Mouse (Mus musculus) spleen, postnatal 36 days (tissue): ENCODE results near the gene Rasgef1c.

Experiments
- DNase-seq, 2 experiments: peaks; one replicate each; pipeline ENCODE4 v3.0.0; 2022; ENCODE audit warnings: low spot score in 2 of 2, mixed read lengths in 1 of 2

Rasgef1c gene

GRCm38 (mm10) chr11:49901659-49902458 lies at the start of gene Rasgef1c:
Rasgef1c (plus strand) TSS chr11:49901835.
- DNase-seq = peak in 1 of 2 experiments; percentile 26

DNA sequence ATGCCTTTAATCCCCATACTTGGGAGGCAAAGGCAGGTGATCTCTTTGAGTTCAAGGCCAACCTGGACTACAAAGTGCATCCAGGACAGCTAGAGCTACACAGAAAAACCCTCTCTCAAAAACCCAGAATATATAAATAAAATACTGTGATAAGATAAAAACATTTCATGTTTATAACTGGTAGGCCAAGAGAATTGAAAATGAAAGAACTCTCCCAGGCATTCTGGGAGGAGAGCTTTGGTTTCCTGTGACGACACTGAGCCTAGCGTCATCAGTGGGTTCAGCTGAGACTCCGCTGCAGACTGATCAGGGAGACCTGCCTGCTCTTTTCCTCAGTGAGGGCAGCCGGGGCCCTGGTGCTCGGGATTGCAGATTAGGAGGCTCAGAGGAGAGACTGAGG lies 46.5 kb upstream of the Rasgef1c start:
- no peak for DNase-seq

- no peak for DNase-seq
These were observed 40.5 kb upstream of the Rasgef1c start for GRCm38 (mm10) chr11:49861139-49861538.

- no peak for DNase-seq
These were observed 37.7 kb upstream of the Rasgef1c start for GRCm38 (mm10) chr11:49863926-49864325.

GRCm38 (mm10) chr11:49867320-49867719 lies 34.3 kb upstream of the Rasgef1c start:
- DNase-seq = no peak

DNA sequence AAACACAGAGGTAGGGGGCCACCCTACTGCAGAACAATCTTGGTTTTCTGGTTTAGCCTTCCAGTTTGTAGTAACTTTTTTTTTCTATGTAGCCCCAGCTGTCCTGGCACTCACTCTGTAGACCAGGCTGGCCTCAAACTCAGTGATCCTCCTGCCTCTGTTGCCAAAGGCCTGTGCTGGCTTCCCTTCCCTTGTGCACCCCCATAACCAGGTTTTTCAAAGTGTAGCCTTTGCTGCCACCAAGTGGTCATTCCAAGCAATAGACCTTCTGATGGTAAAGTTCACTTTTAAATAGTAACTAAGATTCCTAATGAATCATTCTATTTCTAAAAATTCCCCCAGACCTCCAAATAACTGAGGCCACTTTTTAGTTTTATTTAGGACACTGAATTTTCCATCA lies 31.9 kb upstream of the Rasgef1c start:
- peak; percentile 30 to 55 for DNase-seq

DNA sequence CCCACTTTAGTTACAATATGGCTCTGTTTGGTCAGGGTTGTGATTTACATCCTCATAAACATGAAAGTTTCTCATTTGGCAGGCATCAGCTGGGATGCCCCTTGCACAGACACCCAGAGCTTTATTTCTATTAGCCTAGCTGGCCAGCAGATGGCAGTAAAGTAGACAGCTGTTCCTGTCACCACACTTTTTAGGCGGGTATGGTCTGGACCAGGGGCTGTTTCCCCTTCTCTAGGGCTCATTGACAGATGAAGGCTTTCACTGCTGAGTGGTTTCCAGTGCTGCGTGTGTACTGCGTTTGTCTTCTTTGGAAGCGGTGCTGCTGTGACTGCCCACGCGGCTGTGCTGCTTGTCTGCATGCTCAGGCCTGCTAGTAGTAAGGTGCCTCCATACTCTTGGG lies 29.7 kb upstream of the Rasgef1c start:
- DNase-seq = peak; percentile 22 to 32

DNA sequence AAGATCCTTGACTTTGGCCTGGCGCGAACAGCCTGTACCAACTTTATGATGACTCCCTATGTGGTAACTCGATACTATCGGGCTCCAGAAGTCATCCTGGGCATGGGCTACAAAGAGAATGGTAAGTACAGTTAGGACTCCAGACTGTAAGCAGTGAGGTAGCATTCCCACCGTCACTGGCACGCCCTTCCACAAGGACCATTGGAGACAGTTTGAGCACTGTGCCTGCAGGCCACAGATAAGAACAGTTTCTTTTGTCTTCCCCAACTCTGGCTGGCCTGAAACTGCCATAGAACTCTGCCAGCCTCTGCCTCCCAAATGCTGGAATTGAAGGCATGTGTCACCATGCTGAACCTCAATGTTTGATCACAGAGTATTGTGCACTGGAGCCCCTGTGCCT lies 28.9 kb upstream of the Rasgef1c start:
- peak in 1 of 2 experiments; percentile 10 for DNase-seq

GRCm38 (mm10) chr11:49876948-49877817 lies 24.5 kb upstream of the Rasgef1c start:
- DNase-seq = no peak

DNA sequence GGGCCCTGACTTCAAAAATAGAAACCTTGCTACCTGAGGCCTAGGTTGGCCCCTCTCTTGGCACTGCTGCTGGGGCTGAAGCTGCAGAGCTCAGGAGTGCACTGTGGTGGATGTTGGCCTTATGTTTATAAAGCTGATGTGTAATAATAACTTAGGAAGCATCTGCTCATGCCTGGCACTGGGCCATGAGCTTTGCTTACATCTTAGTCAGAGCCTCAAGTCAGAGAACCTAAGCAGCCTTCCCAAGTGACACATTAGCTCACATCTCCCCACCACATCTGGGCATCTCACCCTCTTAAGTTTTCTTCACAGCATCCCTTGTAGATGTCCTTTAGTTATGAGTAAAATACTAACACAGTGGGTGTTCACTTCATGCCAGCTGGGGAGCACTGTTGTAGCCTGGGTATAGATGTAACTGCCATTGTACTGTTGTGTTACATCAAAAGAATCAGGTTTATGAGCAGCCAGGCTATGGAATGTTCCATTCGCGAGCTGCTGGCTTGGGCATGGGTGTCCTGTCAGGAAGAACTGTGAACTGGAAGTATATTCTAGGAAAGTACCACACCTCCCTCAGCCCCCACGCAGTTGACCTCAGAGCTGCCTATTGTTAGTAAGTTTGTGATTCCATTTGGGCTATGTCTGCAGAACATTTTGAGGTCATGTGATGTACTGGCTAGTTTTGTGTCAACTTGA lies 21.5 kb upstream of the Rasgef1c start:
- DNase-seq = no peak

- DNase-seq = no peak
These were observed 18.2 kb upstream of the Rasgef1c start for GRCm38 (mm10) chr11:49883394-49883793.

- DNase-seq = no peak
These were observed 13.2 kb upstream of the Rasgef1c start for GRCm38 (mm10) chr11:49888469-49888868.

GRCm38 (mm10) chr11:49891993-49892392 lies 9.6 kb upstream of the Rasgef1c start:
- DNase-seq = no peak

DNA sequence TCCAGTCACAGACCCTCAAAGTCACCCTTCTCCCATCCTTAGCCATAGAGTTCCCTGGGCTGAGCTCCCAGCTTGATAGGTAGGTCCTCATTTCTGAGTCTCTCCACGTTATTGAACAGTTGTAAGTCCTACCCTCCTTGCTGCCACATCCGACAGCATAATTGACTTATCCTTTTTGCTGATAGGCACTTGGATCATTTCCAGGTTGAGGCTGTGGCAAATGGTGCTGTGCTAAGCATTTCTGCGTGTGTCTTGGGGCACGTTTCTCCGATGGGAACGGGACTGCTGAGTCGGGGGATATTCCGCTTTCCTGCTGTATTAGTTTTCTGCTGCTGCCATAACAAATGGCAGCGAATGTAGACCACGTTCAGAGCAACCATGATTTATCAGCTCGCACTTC lies 7.8 kb upstream of the Rasgef1c start:
- DNase-seq = no peak

DNA sequence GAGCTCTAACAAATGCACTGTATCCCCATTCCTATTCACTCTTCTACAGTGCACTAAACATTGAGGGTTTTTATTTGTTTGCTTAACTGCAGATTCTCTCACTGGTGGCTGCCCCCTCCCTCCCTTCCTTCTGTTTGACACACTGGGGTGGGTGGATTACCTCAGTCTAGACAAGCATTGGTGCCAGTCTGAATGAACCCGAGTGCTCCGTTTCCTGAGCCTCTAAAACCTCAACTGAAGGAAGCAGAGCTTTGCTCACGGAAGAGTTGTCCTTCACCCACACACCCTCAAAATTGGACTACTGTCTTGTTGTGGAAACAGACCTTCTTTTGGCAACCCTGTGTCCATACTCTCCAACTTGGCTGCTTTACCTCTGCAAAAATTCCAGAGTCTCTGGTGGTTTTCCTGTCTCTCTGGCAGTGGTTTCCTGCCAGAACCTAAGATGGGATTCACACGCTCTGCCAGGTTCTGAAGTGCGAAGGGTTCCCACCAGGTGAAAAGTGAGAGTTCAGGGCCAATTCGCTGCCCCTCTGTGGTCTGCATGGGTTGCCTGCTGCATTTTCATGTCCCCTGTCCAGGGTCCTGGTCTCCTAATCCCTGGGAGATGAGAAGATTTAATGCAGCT lies 5.6 kb upstream of the Rasgef1c start:
- no peak for DNase-seq

GRCm38 (mm10) chr11:49900043-49900442 lies 1.6 kb upstream of the Rasgef1c start:
- no peak for DNase-seq

DNA sequence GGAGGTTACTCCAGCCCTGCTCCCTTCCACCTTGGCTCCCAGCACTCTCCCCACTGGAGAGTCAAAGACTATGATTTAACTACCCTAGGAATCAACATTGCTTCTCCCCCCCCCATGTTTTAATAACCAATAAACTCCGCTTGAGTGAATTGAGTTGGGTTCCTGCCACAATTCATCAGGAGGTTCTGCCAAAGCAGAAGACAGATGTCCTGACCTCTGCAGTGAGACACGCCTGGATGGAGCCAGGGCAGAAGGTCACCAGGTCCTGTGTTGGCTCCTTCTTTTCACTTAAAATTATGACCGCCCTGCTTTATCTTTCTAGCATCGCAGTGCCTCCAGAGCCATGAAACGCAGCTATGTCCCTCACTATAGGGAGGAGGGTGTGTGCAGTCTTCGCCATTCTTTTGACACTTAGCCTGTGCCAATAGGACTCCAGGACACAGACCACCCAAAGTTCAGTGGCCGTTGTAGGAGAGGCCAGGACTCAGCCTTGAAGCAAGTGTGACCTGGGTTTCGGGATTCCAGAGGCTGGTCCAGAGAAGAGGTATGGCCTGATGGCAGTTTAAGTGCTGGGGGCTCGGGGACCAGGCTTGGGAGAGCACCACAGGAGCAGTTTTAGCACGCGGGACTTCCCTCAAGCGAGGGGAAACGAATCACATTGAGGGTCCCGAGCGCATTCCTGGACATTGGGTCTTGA lies 525 bp upstream of the Rasgef1c start:
- DNase-seq = no peak

DNA sequence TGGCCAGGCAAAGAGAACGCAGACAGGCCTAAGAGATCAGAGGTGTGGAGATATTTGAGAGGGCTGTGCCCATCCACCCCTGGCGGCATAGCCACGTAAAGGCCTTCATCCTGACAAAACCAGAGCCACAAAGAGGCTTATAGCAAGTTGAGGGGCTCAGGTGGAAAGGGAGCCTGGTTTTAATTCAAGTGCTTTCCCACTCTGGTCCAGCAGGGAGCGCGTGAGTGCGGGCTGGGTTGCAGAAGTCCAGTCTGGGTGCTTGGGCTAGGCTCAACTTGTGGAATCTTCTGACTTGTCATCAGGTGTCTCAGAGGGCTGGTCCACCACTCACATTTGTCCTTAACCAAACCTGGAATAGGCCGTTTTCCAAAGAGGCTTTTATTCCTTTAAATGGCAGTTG lies 1.7 kb downstream of the Rasgef1c start:
- DNase-seq = peak; percentile 15 to 29

- peak in 1 of 2 experiments; percentile 20 for DNase-seq
These were observed 17.0 kb downstream of the Rasgef1c start for GRCm38 (mm10) chr11:49918521-49919180.

- DNase-seq = no peak
These were observed 17.7 kb downstream of the Rasgef1c start for GRCm38 (mm10) chr11:49919304-49919703.
